Comparison of ENCODE assay signal across 26 mouse cellular contexts in the genomic region with DNA sequence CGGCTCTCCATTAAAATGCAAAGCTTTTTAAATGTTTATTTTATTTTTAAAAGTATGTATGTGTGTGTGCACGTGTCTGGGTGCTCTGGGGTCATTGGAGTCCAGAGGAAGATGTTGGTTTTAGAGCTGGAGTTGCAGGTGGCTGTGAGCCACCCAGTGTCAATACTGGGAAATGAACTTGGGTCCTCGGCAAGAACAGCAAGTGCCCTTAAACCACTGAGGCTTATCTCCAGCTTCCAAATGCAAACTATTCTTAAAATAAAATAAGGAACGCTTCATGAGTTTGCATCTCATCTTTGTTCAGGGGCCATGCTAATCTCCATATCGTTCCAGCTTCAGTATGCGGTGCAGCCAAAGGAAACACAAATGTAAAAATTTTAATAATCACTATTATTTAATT.
DNase-seq lines count a peak whose midpoint lies in the region; ATAC-seq lines count a peak whose summit lies in the region.
"Had no signal": no experiment of that assay in that cellular context is flagged by ENCODE, and none has a peak within 500 bp of the region (broad histone marks: within the 10 kb centered on the region; RNA-seq: fewer than 3 reads in every experiment).

No protein-coding gene starts in this region.

- H3K27ac ChIP-seq in liver, embryonic 12.5 days: no peak overlapping the region
- H3K27ac ChIP-seq: hindbrain, embryonic 12.5 days; hindbrain, postnatal 0 days; intestine, embryonic 15.5 days; limb, embryonic 13.5 days; midbrain, embryonic 10.5 days; midbrain, embryonic 15.5 days had no signal

- peaks cover 39% of the 10 kb centered on the region for H3K4me1 ChIP-seq in liver, embryonic 12.5 days
- H3K4me1 ChIP-seq: intestine, embryonic 15.5 days; midbrain, embryonic 10.5 days had no signal

- no peak overlapping the region for H3K9ac ChIP-seq in liver, embryonic 12.5 days
- H3K9ac ChIP-seq: forebrain, postnatal 0 days; hindbrain, embryonic 12.5 days; intestine, embryonic 15.5 days; limb, embryonic 13.5 days; midbrain, embryonic 15.5 days had no signal

- H3K36me3 ChIP-seq in liver, embryonic 12.5 days: no peaks in the 10 kb centered on the region
- H3K36me3 ChIP-seq: hindbrain, embryonic 12.5 days; intestine, embryonic 15.5 days; limb, embryonic 13.5 days; midbrain, embryonic 10.5 days; midbrain, embryonic 15.5 days had no signal

- H3K27me3 ChIP-seq in liver, embryonic 12.5 days (replicated peaks): no peaks in the 10 kb centered on the region; the same call in 1 of the 2 replicates
- H3K27me3 ChIP-seq: hindbrain, embryonic 12.5 days; intestine, embryonic 15.5 days; midbrain, embryonic 15.5 days had no signal

- no peak overlapping the region for H3K4me3 ChIP-seq in liver, embryonic 12.5 days
- H3K4me3 ChIP-seq: erythroblast, embryonic 14.5 days; hindbrain, embryonic 12.5 days; intestine, embryonic 15.5 days; limb, embryonic 13.5 days; midbrain, embryonic 10.5 days; midbrain, embryonic 15.5 days had no signal

- ATAC-seq in liver, embryonic 12.5 days: peak; percentile 62
- peak; percentile 45 for ATAC-seq in megakaryocyte progenitor cell, adult 5-6 weeks (replicated peaks; ENCODE audit: poor library complexity)
- ATAC-seq in megakaryocyte, adult 5-6 weeks (ENCODE audit: poor library complexity, severe bottlenecking): no peak
- ATAC-seq: forebrain, postnatal 0 days; hindbrain, postnatal 0 days; intestine, embryonic 15.5 days; lung, postnatal 0 days; midbrain, embryonic 15.5 days had no signal

- 27% methylated on average over 6 of the region's 6 CpGs for WGBS in liver, embryonic 12.5 days (ENCODE audit: insufficient replicate concordance)

- peak; percentile 65 for DNase-seq in A20 (ENCODE audit: low read depth, low spot score)
- DNase-seq in B cell, adult 2 months: peak; percentile 45 to 49
- DNase-seq in gastrocnemius, postnatal 36 days: no peak
- no peak for DNase-seq in c-Kit-positive CD71-positive TER-119-positive erythroid progenitor cells, embryonic 14.5 days (ENCODE audit: low spot score)
- DNase-seq: adrenal gland, adult 2 months; adrenal gland, postnatal 36 days; cerebellum, adult 11-12 months; cerebellum, adult 9-11 months; forebrain, postnatal 0 days; kidney, adult 2 months; kidney, postnatal 36 days; lung, adult 18-20 months; lung, postnatal 4 days; right cerebral cortex, adult 18-20 months; thymus, postnatal 14 days had no signal

- H3K9me3 ChIP-seq in liver, embryonic 12.5 days (replicated peaks): no peaks in the 10 kb centered on the region
- H3K9me3 ChIP-seq: hindbrain, embryonic 12.5 days; intestine, embryonic 15.5 days; limb, embryonic 13.5 days; midbrain, embryonic 10.5 days; midbrain, embryonic 15.5 days had no signal

- no peak overlapping the region for H3K4me2 ChIP-seq in liver, embryonic 12.5 days
- H3K4me2 ChIP-seq: hindbrain, embryonic 12.5 days; intestine, embryonic 15.5 days; limb, embryonic 13.5 days; midbrain, embryonic 15.5 days had no signal

- intact Hi-C loops in gastrocnemius, postnatal 36 days (cut with DNase I): no loop called here

Comparison
In these comparisons a context has a peak if more than half of its experiments do, and no peak if none do; other contexts are left out.
1. DNase-seq: peak in A20 (single experiment) and B cell, adult 2 months (2 of 2); none in gastrocnemius, postnatal 36 days (0 of 2) and c-Kit-positive CD71-positive TER-119-positive erythroid progenitor cells, embryonic 14.5 days (single experiment).